Mouse (Mus musculus) CH12.LX (cell line): ENCODE results near the gene Ciz1.

ENCODE experiments used
- CHD1 ChIP-seq: IDR thresholded peaks from 2 replicates; pipeline ENCODE4 v1.6.1; 2012; ENCODE audit warnings: low read depth, low read length, improper control_type of control experiment, inconsistent platforms
- CHD2 ChIP-seq: IDR thresholded peaks from 2 replicates; pipeline ENCODE4 v1.6.1; 2011; ENCODE audit warnings: low read length, improper control_type of control experiment
- CTCF ChIP-seq, 2 experiments: IDR thresholded peaks in 1 of 2; conservative IDR thresholded peaks in 1 of 2; 2 replicates each; pipeline ENCODE4 v1.5.1; 2011 to 2012; ENCODE audit warnings: low read depth in 2 of 2, low read length in 2 of 2, improper control_type of control experiment in 1 of 2, inconsistent platforms in 1 of 2, mild to moderate bottlenecking in 1 of 2, moderate library complexity in 1 of 2
- EP300 ChIP-seq: IDR thresholded peaks from 2 replicates; pipeline ENCODE4 v1.6.1; 2011; ENCODE audit warnings: low read length, improper control_type of control experiment
- GABPA ChIP-seq: IDR thresholded peaks from 2 replicates; pipeline ENCODE4 v1.6.1; 2012; ENCODE audit warnings: low read depth, low read length, improper control_type of control experiment, inconsistent platforms; ENCODE audit not compliant: insufficient replicate concordance
- HCFC1 ChIP-seq: IDR thresholded peaks from 2 replicates; pipeline ENCODE4 v1.6.1; 2012; ENCODE audit warnings: low read depth, mild to moderate bottlenecking, inconsistent platforms, low read length, improper control_type of control experiment
- KAT2A ChIP-seq: IDR thresholded peaks from 2 replicates; pipeline ENCODE4 v1.6.1; 2012; ENCODE audit warnings: low read length, improper control_type of control experiment, inconsistent platforms; ENCODE audit not compliant: insufficient replicate concordance
- MAX ChIP-seq: IDR thresholded peaks from 2 replicates; pipeline ENCODE4 v1.6.1; 2011; ENCODE audit warnings: low read length, improper control_type of control experiment
- MXI1 ChIP-seq: IDR thresholded peaks from 2 replicates; pipeline ENCODE4 v1.6.1; 2011; ENCODE audit warnings: mild to moderate bottlenecking, low read depth, low read length, improper control_type of control experiment
- POLR2A ChIP-seq: IDR thresholded peaks from 2 replicates; pipeline ENCODE4 v1.6.1; 2011; ENCODE audit warnings: low read depth, mild to moderate bottlenecking, improper control_type of control experiment, low read length
- POLR2AphosphoS2 ChIP-seq: IDR thresholded peaks from 2 replicates; pipeline ENCODE4 v1.6.1; 2011; ENCODE audit warnings: low read depth, low read length, improper control_type of control experiment
- SMC3 ChIP-seq: IDR thresholded peaks from 2 replicates; pipeline ENCODE4 v1.6.1; 2011; ENCODE audit warnings: low read depth, low read length, improper control_type of control experiment
- TBP ChIP-seq: conservative IDR thresholded peaks from 2 replicates; pipeline ENCODE4 v1.6.1; 2011; ENCODE audit warnings: low read depth, low read length, improper control_type of control experiment
- USF2 ChIP-seq: conservative IDR thresholded peaks from 2 replicates; pipeline ENCODE4 v1.6.1; 2011; ENCODE audit warnings: low read depth, low read length, improper control_type of control experiment

GRCm38 (mm10) chr2:32327200-32327599, 24.9 kb upstream of the Ciz1 start:
- TF ChIP-seq POLR2A (no peak), HCFC1 (no peak), POLR2AphosphoS2 (no peak), CTCF (conservative IDR thresholded peaks at IDR 0.05 in 1 of 2, IDR thresholded peaks at IDR 0.05 in 1 of 2; ENCODE audit: low read depth in 2 of 2, low read length in 2 of 2) (no peak), CHD1 (no peak), CHD2 (no peak), USF2 (no peak), KAT2A (no peak), SMC3 (no peak), TBP (no peak), EP300 (no peak), GABPA (no peak), MXI1 (no peak), MAX (no peak)
